Comparison of ENCODE assay signal across 8 mouse cellular contexts in genomic region chr13:22034443-22035266, GRCm38 (mm10). TPM values are rescaled to one million over a fixed set of nuclear protein-coding genes. Genes with fewer than 3 reads are reported as not detected.
DNase-seq lines count a peak whose midpoint lies in the region; ATAC-seq and TF ChIP-seq lines count a peak whose summit lies in the region.

No protein-coding gene starts in this region.

- H3K9ac ChIP-seq in heart, embryonic 15.5 days: peak overlapping the region; percentile 38

- H3K4me1 ChIP-seq in heart, embryonic 15.5 days (replicated peaks): peaks cover 12% of the 10 kb centered on the region
- H3K4me1 ChIP-seq in bone marrow macrophage, adult 2 months (ENCODE audit: control insufficient read depth, insufficient read depth, low read length): peaks cover 8% of the 10 kb centered on the region; the same call in 1 of the 2 replicates
- H3K4me1 ChIP-seq in megakaryocyte, embryonic 14.5 days: peaks cover 60% of the 10 kb centered on the region

- H3K36me3 ChIP-seq in heart, embryonic 15.5 days: no peaks in the 10 kb centered on the region
- H3K36me3 ChIP-seq in megakaryocyte, embryonic 14.5 days (replicated peaks; ENCODE audit: low read length): no peaks in the 10 kb centered on the region

- no peak for ATAC-seq in heart, embryonic 15.5 days (replicated peaks; ENCODE audit: insufficient number of reproducible peaks, insufficient read depth, low FRiP score, low read depth)

- TF ChIP-seq CTCF in bone marrow macrophage, adult 2 months (IDR thresholded peaks at IDR 0.05; ENCODE audit: low read depth, low read length): no peak

- H3K27ac ChIP-seq in heart, embryonic 15.5 days: peak overlapping the region; percentile 78
- peak overlapping the region; percentile 73 for H3K27ac ChIP-seq in bone marrow macrophage, adult 2 months (ENCODE audit: insufficient read depth, low read depth, low read length)

- TF ChIP-seq POLR2A in bone marrow macrophage, adult 2 months (IDR thresholded peaks at IDR 0.05; ENCODE audit: borderline replicate concordance, low read depth, low read length): no peak

- H3K9me3 ChIP-seq in heart, embryonic 15.5 days (replicated peaks): no peaks in the 10 kb centered on the region
- H3K9me3 ChIP-seq in megakaryocyte, embryonic 14.5 days: no peaks in the 10 kb centered on the region

- H3K27me3 ChIP-seq in heart, embryonic 15.5 days: no peaks in the 10 kb centered on the region
- H3K27me3 ChIP-seq in megakaryocyte, embryonic 14.5 days (replicated peaks): no peaks in the 10 kb centered on the region

- peak overlapping the region; percentile 71 for H3K4me2 ChIP-seq in heart, embryonic 15.5 days

- under 1% methylated on average over 14 of the region's 14 CpGs for WGBS in heart, embryonic 15.5 days

- DNase-seq in heart, adult 11 months: no peak
- peak; percentile 65 for DNase-seq in induced T-regulatory cell, adult 2 months (ENCODE audit: low read depth)
- no peak for DNase-seq in cerebellum, adult 18-20 months
- no peak for DNase-seq in thymus, postnatal 4 days
- no peak for DNase-seq in urinary bladder, postnatal 25 days (ENCODE audit: low spot score)

- peak overlapping the region; percentile 52 for H3K4me3 ChIP-seq in heart, embryonic 15.5 days
- peak overlapping the region; percentile 54 for H3K4me3 ChIP-seq in bone marrow macrophage, adult 2 months (ENCODE audit: insufficient read depth, low read length)
- peak overlapping the region; percentile 87 for H3K4me3 ChIP-seq in megakaryocyte, embryonic 14.5 days (replicated peaks)

RNA-seq across cellular contexts. Expression of gene Hist1h2ah, which starts 0.7 kb away (rescaled TPM):
- 3.5 TPM in 1 of 2 replicates, not detected in the other for polyA plus RNA-seq in heart, embryonic 15.5 days (2015; fragmentation: Nextera tagmentation; extraction: Ambion mirVana)
- polyA plus RNA-seq in bone marrow macrophage, adult 2 months (2012; ENCODE audit: insufficient read depth, insufficient read length, missing spikeins): not detected in 2 replicates
- polyA plus RNA-seq in megakaryocyte, embryonic 14.5 days (2012; ENCODE audit: insufficient read depth, low replicate concordance): 89.8 and 975 TPM in 2 replicates

RNA-seq across cellular contexts. Expression of gene Hist1h2bk, which starts 1.0 kb away (rescaled TPM):
- 1.6 and 1.7 TPM in 2 replicates for polyA plus RNA-seq in heart, embryonic 15.5 days (2015; fragmentation: Nextera tagmentation; extraction: Ambion mirVana)
- 2.9 and 5.5 TPM in 2 replicates for polyA plus RNA-seq in bone marrow macrophage, adult 2 months (2012; ENCODE audit: insufficient read depth, insufficient read length, missing spikeins)
- 7.0 TPM in 1 of 2 replicates, not detected in the other for polyA plus RNA-seq in megakaryocyte, embryonic 14.5 days (2012; ENCODE audit: insufficient read depth, low replicate concordance)

RNA-seq across cellular contexts. Expression of gene Hist1h4i, which starts 6.5 kb away (rescaled TPM):
- polyA plus RNA-seq in heart, embryonic 15.5 days (2015; fragmentation: Nextera tagmentation; extraction: Ambion mirVana): 8.6 and 12.1 TPM in 2 replicates
- 7.5 and 8.2 TPM in 2 replicates for polyA plus RNA-seq in bone marrow macrophage, adult 2 months (2012; ENCODE audit: insufficient read depth, insufficient read length, missing spikeins)
- 304 and 570 TPM in 2 replicates for polyA plus RNA-seq in megakaryocyte, embryonic 14.5 days (2012; ENCODE audit: insufficient read depth, low replicate concordance)

RNA-seq across cellular contexts. Expression of gene Hist1h2ag, which starts 8.1 kb away (rescaled TPM):
- polyA plus RNA-seq in heart, embryonic 15.5 days (2015; fragmentation: Nextera tagmentation; extraction: Ambion mirVana): 11.2 and 12.4 TPM in 2 replicates
- 5.0 and 7.4 TPM in 2 replicates for polyA plus RNA-seq in bone marrow macrophage, adult 2 months (2012; ENCODE audit: insufficient read depth, insufficient read length, missing spikeins)
- polyA plus RNA-seq in megakaryocyte, embryonic 14.5 days (2012; ENCODE audit: insufficient read depth, low replicate concordance): 24.5 and 35.7 TPM in 2 replicates

RNA-seq across cellular contexts. Expression of gene Hist1h2bj, which starts 8.4 kb away (rescaled TPM):
- 2.8 and 5.8 TPM in 2 replicates for polyA plus RNA-seq in heart, embryonic 15.5 days (2015; fragmentation: Nextera tagmentation; extraction: Ambion mirVana)
- polyA plus RNA-seq in bone marrow macrophage, adult 2 months (2012; ENCODE audit: insufficient read depth, insufficient read length, missing spikeins): 1.4 and 4.4 TPM in 2 replicates
- polyA plus RNA-seq in megakaryocyte, embryonic 14.5 days (2012; ENCODE audit: insufficient read depth, low replicate concordance): 27.3 and 32.8 TPM in 2 replicates

Comparison
In these comparisons a context has a peak if more than half of its experiments do, and no peak if none do; other contexts are left out.
1. RNA of gene Hist1h2ah, which starts 0.7 kb away (polyA plus RNA-seq): 89.8 to 975 TPM in megakaryocyte, embryonic 14.5 days; 3.5 TPM in heart, embryonic 15.5 days and not detected in bone marrow macrophage, adult 2 months; every median in the first group is over 10 times any median in the second.
2. RNA of gene Hist1h4i, which starts 6.5 kb away (polyA plus RNA-seq): 304 to 570 TPM in megakaryocyte, embryonic 14.5 days; 8.6 to 12.1 TPM in heart, embryonic 15.5 days and 7.5 to 8.2 TPM in bone marrow macrophage, adult 2 months; every median in the first group is over 10 times any median in the second.
3. Peak in every context shown above with its lines, with median percentiles within 50 percentile points of each other: H3K4me3 ChIP-seq.